Mouse (Mus musculus): Measurements from ENCODE around the gene Lrpprc.

DNA sequence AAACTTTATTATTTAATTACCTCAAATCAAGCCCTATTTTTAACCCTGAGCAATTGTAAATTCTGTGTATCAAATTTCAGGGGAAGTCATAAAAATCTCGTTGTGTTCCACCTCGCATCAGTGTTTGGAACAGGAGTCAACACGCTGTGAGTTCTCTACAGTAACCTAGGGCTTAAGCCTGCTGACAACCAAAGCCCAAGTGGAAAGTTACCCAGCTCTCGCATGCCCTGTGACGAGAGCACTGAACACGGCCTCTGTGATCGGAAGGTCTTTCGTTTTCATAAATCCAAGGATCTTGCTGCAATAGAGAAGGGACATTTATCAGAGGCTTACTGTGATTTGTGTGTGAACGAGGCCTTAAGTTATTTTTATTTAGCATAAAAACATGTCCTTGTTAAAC is 18.7 kb downstream of the Lrpprc start:
- no peak for TF ChIP-seq CTCF (IDR thresholded peaks at IDR 0.05; ENCODE audit: low read depth)
- no peak for TF ChIP-seq EP300 (IDR thresholded peaks at IDR 0.05; ENCODE audit: low read depth)

Measured in liver, postnatal 0 days (tissue).